Mouse (Mus musculus) Patski (cell line): ENCODE results near the gene Fbxl17. TPM values are rescaled to one million over a fixed set of nuclear protein-coding genes. Genes with fewer than 3 reads are reported as not detected.
A peak's percentile ranks its signal among the peaks of the same experiment; 100 is the strongest.

Source experiments
- ATAC-seq: fragments of 100-300 bp; one replicate; pipeline ENCODE4 v1.8.0; 2021
- CTCF ChIA-PET: fragments of 350-600 bp; sonication (Branson Sonifier 250); formaldehyde crosslinking; loops from one replicate; lab custom pipeline; 2022; ENCODE audit warnings: inconsistent platforms; lab: Charles Lee
- POLR2A ChIA-PET: fragments of 350-600 bp; sonication (Branson Sonifier 250); formaldehyde crosslinking; loops from one replicate; lab custom pipeline; 2022; ENCODE audit warnings: antibody characterized with exemption, inconsistent platforms; lab: Charles Lee
- DNase-seq: peaks from one replicate; pipeline ENCODE4 v3.0.0-alpha.2; 2011; ENCODE audit warnings: low read depth, low spot score
- H3K27me3 ChIP-seq: fragments of 371-371 bp; one replicate; pipeline ENCODE4 v1.5.1; 2021
- CTCF ChIP-seq: fragments of 100-300 bp; IDR thresholded peaks from one replicate; pipeline ENCODE4 v1.5.1; 2021
- in situ Hi-C: fragments of 300-500 bp; cut with MboI; formaldehyde crosslinking; loops from 3 replicates; pipeline ENCODE4 v1.11.1; 2018; ENCODE audit warnings: low pct_unique_long_range_greater_than_20kb, mixed read lengths
- polyA plus RNA-seq: library from polyadenylated mRNA; unstranded; gene quantifications from one replicate; pipeline ENCODE4 v1.2.3, GENCODE M21; 2021

Gene Fbxl17
- polyA plus RNA-seq, 1 experiment from 2014 or later: 28.7 TPM

DNA sequence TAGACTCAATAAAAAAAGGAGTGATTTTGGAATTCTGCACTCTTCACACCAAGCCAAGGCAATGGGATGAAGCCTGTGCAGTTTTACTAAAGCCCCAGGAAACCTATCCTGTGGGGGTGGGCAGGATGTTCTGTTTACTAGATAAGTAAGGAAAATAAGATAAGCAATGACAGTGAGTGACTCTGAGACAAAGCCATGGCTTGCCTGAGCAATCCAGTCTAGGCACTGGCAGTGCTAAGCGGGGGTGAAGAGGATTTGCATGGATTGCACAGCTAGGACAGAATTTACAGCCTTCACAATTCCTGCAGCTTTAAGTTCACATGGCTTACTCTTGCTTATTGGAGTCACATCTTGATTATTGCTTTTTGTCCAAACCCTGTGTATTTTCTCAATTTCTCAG is 335.5 kb downstream of the Fbxl17 start:
- no peaks in the 10 kb centered on the region for H3K27me3 ChIP-seq
- CTCF ChIA-PET: interaction anchor here (0.9 to 1.5 kb wide), 4 partner anchors 9 to 13 kb away, joined by 3 to 5 read pairs (median 4); no protein-coding TSS in a partner anchor
- no peak for TF ChIP-seq CTCF
- no peak for DNase-seq
- POLR2A ChIA-PET: interaction anchor here (0.6 kb wide), 1 partner anchor 12 kb away, joined by 3 read pairs; no protein-coding TSS in a partner anchor
- in situ Hi-C loops: no loop called here
- no peak for ATAC-seq

DNA sequence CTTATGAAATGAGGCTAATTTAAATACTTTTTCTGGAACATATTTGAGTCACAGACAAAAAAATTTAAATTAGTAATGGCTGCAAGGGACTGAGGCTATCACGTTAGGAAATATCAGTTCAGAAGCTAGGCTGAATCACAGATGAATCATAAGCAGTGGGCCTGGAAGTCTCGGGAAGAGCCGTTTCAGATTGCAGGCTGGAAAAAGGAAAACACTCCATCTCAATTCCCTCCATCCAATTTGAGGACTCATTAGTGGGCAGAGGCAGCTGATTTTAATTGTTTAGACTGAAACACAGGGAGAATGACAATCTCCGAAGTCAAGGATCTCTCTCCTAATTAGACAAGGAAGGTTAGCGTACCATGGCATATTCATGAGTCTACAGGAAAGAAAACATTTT is 337.9 kb downstream of the Fbxl17 start:
- in situ Hi-C loops: no loop called here
- H3K27me3 ChIP-seq: no peaks in the 10 kb centered on the region
- ChIA-PET CTCF (interaction anchor here (0.9 to 1.6 kb wide), 2 partner anchors 11 to 12 kb away, joined by 3 read pairs; no protein-coding TSS in a partner anchor), POLR2A (no interaction called here)
- ATAC-seq (peak; percentile 80), DNase-seq (no peak)
- no peak for TF ChIP-seq CTCF

GRCm38 (mm10) chr17:63159196-63159595 is 340.6 kb downstream of the Fbxl17 start:
- in situ Hi-C loops: no loop called here
- H3K27me3 ChIP-seq: no peaks in the 10 kb centered on the region
- DNase-seq: no peak
- CTCF ChIA-PET: no interaction called here
- ATAC-seq: no peak
- TF ChIP-seq CTCF: no peak
- POLR2A ChIA-PET: no interaction called here

- H3K27me3 ChIP-seq: no peaks in the 10 kb centered on the region
- ATAC-seq: no peak
- TF ChIP-seq CTCF: no peak
- ChIA-PET CTCF (no interaction called here), POLR2A (no interaction called here)
- DNase-seq: no peak
- in situ Hi-C loops: no loop called here
Measured at GRCm38 (mm10) chr17:63158436-63158835, 341.4 kb downstream of the Fbxl17 start.

GRCm38 (mm10) chr17:63157906-63158305 is 341.9 kb downstream of the Fbxl17 start:
- ATAC-seq: no peak
- in situ Hi-C loops: no loop called here

GRCm38 (mm10) chr17:63157019-63157418 is 342.8 kb downstream of the Fbxl17 start:
- no peak for TF ChIP-seq CTCF
- in situ Hi-C loops: no loop called here
- no peak for DNase-seq
- POLR2A ChIA-PET: no interaction called here
- no peak for ATAC-seq
- CTCF ChIA-PET: no interaction called here
- no peaks in the 10 kb centered on the region for H3K27me3 ChIP-seq

More at GRCm38 (mm10) chr17:63157906-63158305, 341.9 kb downstream of the Fbxl17 start:
- ChIA-PET POLR2A (no interaction called here), CTCF (no interaction called here)
- no peak for TF ChIP-seq CTCF
- H3K27me3 ChIP-seq: no peaks in the 10 kb centered on the region
- DNase-seq: no peak

GRCm38 (mm10) chr17:63146514-63146913 is 353.3 kb downstream of the Fbxl17 start:
- ChIA-PET CTCF (no interaction called here), POLR2A (no interaction called here)
- no peak for TF ChIP-seq CTCF
- ATAC-seq: no peak
- in situ Hi-C loops: no loop called here
- DNase-seq: no peak
- H3K27me3 ChIP-seq: no peaks in the 10 kb centered on the region

DNA sequence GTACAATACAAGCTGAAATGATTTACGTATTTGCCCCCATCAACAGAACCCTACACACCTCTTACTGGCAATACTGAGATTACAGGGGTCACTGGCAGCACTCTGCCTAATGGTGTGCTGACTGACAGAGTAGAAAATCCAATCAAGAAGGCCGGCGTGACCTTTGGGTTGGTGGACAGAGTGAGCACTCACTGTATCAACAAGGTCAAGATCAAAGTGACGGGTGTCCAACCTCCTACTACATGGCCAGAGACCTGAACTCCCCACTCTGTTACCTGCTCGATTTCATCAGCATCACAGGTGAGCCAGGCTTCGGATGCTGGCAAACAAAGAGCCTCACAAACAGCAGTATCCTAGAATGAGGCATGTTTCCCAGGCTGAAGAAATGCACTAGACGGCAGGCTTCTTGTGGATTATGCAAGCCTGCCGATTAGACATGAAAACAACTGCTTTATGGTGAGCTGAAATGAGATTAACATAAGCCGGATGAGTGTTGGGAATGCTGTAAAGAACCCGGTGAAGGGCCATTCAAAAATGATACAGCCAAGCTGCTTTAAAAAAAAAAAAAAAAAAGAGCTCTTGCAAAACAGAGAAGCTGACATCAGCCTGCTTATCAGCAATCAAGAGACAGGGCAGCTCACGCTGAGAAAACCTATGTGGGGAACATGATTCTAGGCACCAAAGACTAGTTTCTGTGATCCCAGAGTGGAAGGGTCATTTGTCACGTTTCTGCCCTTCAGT is 353.9 kb downstream of the Fbxl17 start:
- CTCF ChIA-PET: no interaction called here
- H3K27me3 ChIP-seq: no peaks in the 10 kb centered on the region
- POLR2A ChIA-PET: interaction anchor here (1.5 kb wide), 1 partner anchor 11 kb away, joined by 3 read pairs; no protein-coding TSS in a partner anchor
- in situ Hi-C loops: no loop called here
- ATAC-seq (no peak), DNase-seq (no peak)
- TF ChIP-seq CTCF: no peak

DNA sequence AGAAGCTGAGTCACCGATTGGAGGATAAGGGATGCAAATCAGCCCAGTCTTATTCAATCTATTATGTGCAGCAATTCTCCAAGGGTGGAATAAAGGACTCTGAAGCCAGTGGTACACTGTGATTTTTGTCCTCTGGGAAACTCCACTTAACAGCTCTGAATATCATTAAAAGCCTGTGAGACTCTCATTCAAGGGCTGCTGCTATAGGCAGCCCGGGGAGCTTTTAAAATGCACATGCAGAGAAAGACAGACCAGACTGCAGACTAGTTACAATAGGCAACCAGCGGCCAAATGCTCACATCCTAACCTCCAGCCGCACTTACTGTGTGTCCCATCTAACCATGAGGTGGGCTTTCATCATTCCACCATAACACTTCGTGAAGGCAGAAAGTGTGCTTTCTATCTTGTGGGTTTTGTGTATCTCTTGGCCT is 354.5 kb downstream of the Fbxl17 start:
- in situ Hi-C loops: no loop called here
- TF ChIP-seq CTCF: no peak
- no peaks in the 10 kb centered on the region for H3K27me3 ChIP-seq
- DNase-seq: no peak
- ATAC-seq: no peak
- CTCF ChIA-PET: no interaction called here
- POLR2A ChIA-PET: interaction anchor here (1.5 kb wide), 1 partner anchor 11 kb away, joined by 3 read pairs; no protein-coding TSS in a partner anchor

GRCm38 (mm10) chr17:63143825-63144224 is 356.0 kb downstream of the Fbxl17 start:
- no peak for TF ChIP-seq CTCF
- DNase-seq (no peak), ATAC-seq (no peak)
- in situ Hi-C loops: no loop called here
- CTCF ChIA-PET: interaction anchor here (1.2 kb wide), 1 partner anchor 10 kb away, joined by 3 read pairs; no protein-coding TSS in a partner anchor
- no peaks in the 10 kb centered on the region for H3K27me3 ChIP-seq
- POLR2A ChIA-PET: no interaction called here

- no peak for TF ChIP-seq CTCF
- H3K27me3 ChIP-seq: no peaks in the 10 kb centered on the region
- ATAC-seq (no peak), DNase-seq (no peak)
- ChIA-PET CTCF (no interaction called here), POLR2A (interaction anchor here (1.3 kb wide), 1 partner anchor 10 kb away, joined by 3 read pairs; no protein-coding TSS in a partner anchor)
- in situ Hi-C loops: no loop called here
Measured at GRCm38 (mm10) chr17:63134805-63135204, 365.0 kb downstream of the Fbxl17 start.
